Mouse (Mus musculus): ENCODE measurements around the gene AW209491.

Gene AW209491

DNA sequence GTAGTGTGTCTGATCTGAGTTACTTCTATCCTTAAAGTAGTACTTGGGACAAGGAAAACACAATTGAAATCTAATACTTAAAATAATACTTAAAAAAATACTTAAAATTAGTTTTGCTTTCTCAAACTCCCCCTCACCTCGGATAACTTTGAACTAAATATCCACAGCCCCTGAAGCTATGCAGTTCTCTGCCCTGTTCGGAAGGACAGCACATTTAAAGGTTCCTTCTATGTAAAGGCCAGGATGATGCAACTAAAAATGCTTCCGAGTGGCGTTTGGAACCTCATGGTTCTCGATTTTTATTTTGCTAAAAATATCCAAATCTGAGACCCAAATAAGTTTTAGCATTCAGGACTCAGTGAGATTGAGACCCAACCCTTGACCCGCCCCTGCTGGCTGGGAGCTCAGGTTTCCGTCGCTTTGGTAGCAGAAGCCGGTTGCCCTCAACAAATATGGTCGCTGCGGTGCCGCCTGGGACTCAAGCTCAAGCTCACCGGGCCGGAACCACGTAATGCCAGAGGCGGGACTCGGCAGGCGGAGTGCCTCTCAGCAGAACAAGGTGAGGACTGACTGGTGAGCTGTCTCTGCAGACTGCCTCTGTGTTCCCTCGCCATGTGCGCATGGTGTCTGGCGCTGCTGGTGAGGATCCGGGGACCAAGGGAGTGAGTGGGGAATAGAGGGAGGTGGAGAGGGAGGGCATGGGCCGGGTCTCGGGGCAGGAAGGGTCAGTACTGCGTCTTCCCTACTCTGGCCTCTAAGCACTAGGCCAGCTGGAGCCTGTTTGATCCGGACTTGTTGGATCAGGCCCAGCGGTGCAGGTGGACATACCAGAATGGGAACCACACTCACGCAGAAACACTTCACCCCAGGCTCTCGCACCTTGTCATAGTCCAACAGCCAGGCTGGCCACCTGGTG lies at the start of gene AW209491:
Gene AW209491, plus strand, starts transcription at position 429 of the 916 bp plus-strand sequence.
- ATAC-seq (ENCODE audit: insufficient number of reproducible peaks, low FRiP score, low TSS enrichment) = peak; percentile 98

DNA sequence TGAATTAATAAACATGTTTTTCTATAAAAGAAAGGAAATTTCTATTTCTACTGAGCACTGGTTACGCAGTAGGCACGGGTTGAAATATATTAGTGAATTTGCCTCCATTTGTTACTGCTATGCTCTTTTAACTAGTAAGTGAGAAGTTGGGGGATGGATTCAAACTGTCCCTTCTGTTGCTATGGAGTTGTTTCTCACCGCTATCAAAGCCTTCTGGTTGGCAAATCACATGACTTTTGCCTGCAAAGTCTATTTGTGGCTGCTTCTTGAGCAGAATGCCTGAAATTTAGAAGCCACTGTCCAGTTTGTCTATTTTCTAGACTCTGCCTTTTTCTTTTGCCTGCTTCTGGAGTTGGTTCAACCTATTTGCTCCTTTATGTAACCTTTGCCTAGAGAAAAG lies 49.6 kb upstream of the AW209491 start:
- ATAC-seq (ENCODE audit: insufficient number of reproducible peaks, low FRiP score, low TSS enrichment) = no peak

- ATAC-seq (ENCODE audit: insufficient number of reproducible peaks, low FRiP score, low TSS enrichment) = no peak
Observed at GRCm38 (mm10) chr13:14602744-14603143, 27.2 kb upstream of the AW209491 start.

GRCm38 (mm10) chr13:14607616-14608015 lies 22.3 kb upstream of the AW209491 start:
- no peak for ATAC-seq (ENCODE audit: insufficient number of reproducible peaks, low FRiP score, low TSS enrichment)

DNA sequence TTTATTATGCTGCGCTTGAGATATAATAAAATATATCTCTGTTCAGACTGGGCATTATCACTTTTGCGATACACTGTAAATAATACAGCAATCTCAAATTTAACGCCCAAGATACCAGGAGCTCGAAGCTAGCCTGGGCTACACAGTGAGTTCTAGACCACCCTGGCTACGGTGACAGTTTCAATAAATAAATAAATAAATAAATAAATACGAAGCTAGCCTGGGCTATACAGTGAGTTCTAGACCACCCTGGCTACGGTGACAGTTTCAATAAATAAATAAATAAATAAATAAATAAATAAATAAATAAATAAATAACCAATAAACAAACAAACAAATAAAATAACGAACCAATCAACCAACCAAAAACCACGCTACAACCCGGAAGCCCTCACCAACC lies 17.5 kb upstream of the AW209491 start:
- no peak for ATAC-seq (ENCODE audit: insufficient number of reproducible peaks, low FRiP score, low TSS enrichment)

- peak; percentile 97 for ATAC-seq (ENCODE audit: insufficient number of reproducible peaks, low FRiP score, low TSS enrichment)
Observed at GRCm38 (mm10) chr13:14612926-14613529, 16.9 kb upstream of the AW209491 start, which contains the start of the genes Mrpl32 and Psma2. Mrpl32 (minus strand) TSS chr13:14613165. Psma2 (plus strand) TSS chr13:14613240.

DNA sequence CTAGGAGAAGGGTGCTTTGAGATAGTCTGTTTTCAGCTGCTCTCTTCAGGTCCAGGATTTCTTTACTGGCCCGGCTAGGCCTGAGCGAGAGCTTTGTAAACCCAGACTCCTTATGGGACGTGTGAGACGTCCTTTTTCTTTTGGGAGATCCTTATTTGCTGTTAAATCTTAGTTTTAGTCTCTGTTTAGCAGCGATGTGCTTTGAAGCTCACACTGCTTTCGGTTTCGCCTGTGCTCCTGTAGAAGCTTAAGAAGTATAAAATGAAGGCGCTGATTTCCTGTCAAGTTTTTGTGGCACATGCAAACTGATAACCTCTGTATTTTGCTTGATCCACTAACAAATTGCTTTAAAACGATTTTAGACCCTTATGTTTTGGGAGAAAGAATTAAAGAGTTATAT lies 16.4 kb upstream of the AW209491 start:
- no peak for ATAC-seq (ENCODE audit: insufficient number of reproducible peaks, low FRiP score, low TSS enrichment)

GRCm38 (mm10) chr13:14618724-14619123 lies 11.2 kb upstream of the AW209491 start:
- ATAC-seq (ENCODE audit: insufficient number of reproducible peaks, low FRiP score, low TSS enrichment) = peak; percentile 78

GRCm38 (mm10) chr13:14639998-14640397 lies 10.0 kb downstream of the AW209491 start:
- ATAC-seq (ENCODE audit: insufficient number of reproducible peaks, low FRiP score, low TSS enrichment) = no peak

GRCm38 (mm10) chr13:14649301-14649700 lies 19.3 kb downstream of the AW209491 start:
- no peak for ATAC-seq (ENCODE audit: insufficient number of reproducible peaks, low FRiP score, low TSS enrichment)

- no peak for ATAC-seq (ENCODE audit: insufficient number of reproducible peaks, low FRiP score, low TSS enrichment)
Observed at GRCm38 (mm10) chr13:14667107-14667506, 37.2 kb downstream of the AW209491 start.

DNA sequence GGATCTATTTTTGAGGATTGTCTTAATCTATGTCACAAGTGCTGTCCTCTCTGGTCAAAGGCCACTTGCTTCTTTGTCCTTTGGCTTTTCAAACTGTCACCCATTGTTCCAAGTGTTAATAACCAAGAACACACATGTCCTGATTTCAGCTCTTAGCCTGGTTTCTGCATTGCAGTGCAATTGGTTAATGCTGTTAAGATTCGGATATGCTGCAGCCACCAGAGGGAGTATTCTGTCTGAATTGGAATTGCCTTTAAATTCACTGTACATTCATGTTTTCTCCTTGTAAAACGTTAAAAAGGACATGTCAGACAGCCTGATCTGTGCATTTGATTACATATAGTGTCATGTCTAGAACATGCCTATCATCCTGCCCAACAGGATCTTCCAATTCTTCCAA lies 40.4 kb downstream of the AW209491 start:
- no peak for ATAC-seq (ENCODE audit: insufficient number of reproducible peaks, low FRiP score, low TSS enrichment)

Measured in cerebellum, adult (tissue).